Mouse (Mus musculus): ENCODE data around the gene Gcsam. TPM values are rescaled to one million over a fixed set of nuclear protein-coding genes. Genes with fewer than 3 reads are reported as not detected.

Gene Gcsam
- polyA plus RNA-seq, 1 experiment from 2014 or later: not detected

GRCm38 (mm10) chr16:45653009-45653933, 43.1 kb downstream of the Gcsam start:
- H3K27ac ChIP-seq (replicated peaks): no peak overlapping the region
- ATAC-seq (ENCODE audit: low FRiP score): no peak
- peaks cover 7% of the 10 kb centered on the region for H3K4me1 ChIP-seq
- H3K9me3 ChIP-seq (replicated peaks): no peaks in the 10 kb centered on the region
- peak overlapping the region; percentile 56 for H3K4me2 ChIP-seq
- peak overlapping the region; percentile 32 for H3K4me3 ChIP-seq (replicated peaks)
- peak overlapping the region; percentile 14; the same call in 1 of the 2 replicates for H3K9ac ChIP-seq (replicated peaks)
- no peaks in the 10 kb centered on the region for H3K36me3 ChIP-seq
- 14% methylated on average over 17 of the region's 17 CpGs for WGBS
- peaks cover 13% of the 10 kb centered on the region; the same call in 1 of the 2 replicates for H3K27me3 ChIP-seq (replicated peaks)

- H3K9me3 ChIP-seq (replicated peaks): no peaks in the 10 kb centered on the region
- 5% methylated on average over 20 of the region's 20 CpGs for WGBS
- H3K4me2 ChIP-seq: peak within 1 kb of the TSS; percentile 56
- peak within 1 kb of the TSS; percentile 32 for H3K4me3 ChIP-seq (replicated peaks)
- H3K27me3 ChIP-seq (replicated peaks): peaks cover 13% of the 10 kb centered on the region; the same call in 1 of the 2 replicates
- H3K4me1 ChIP-seq: peaks cover 7% of the 10 kb centered on the region
- no peak within 1 kb of the TSS for H3K27ac ChIP-seq (replicated peaks)
- no peak for ATAC-seq (ENCODE audit: low FRiP score)
- peak within 1 kb of the TSS; percentile 14; the same call in 1 of the 2 replicates for H3K9ac ChIP-seq (replicated peaks)
- H3K36me3 ChIP-seq: no peaks in the 10 kb centered on the region
Measured at GRCm38 (mm10) chr16:45653934-45654332, 43.8 kb downstream of the Gcsam start, which contains the start of gene BC016579. TSS of gene BC016579 (minus strand) at chr16:45654068.

- no peaks in the 10 kb centered on the region for H3K9me3 ChIP-seq (replicated peaks)
- WGBS: 64% methylated on average over 9 of the region's 9 CpGs
- H3K4me1 ChIP-seq: peaks cover 7% of the 10 kb centered on the region
- no peak overlapping the region for H3K9ac ChIP-seq (replicated peaks)
- peaks cover 13% of the 10 kb centered on the region; the same call in 1 of the 2 replicates for H3K27me3 ChIP-seq (replicated peaks)
- H3K4me2 ChIP-seq: peak overlapping the region; percentile 56
- H3K4me3 ChIP-seq (replicated peaks): no peak overlapping the region
- ATAC-seq (ENCODE audit: low FRiP score): no peak
- no peak overlapping the region for H3K27ac ChIP-seq (replicated peaks)
- H3K36me3 ChIP-seq: no peaks in the 10 kb centered on the region
Measured at GRCm38 (mm10) chr16:45654465-45654864, 44.3 kb downstream of the Gcsam start.

- Histone ChIP-seq H3K9ac (replicated peaks) (no peak overlapping the region), H3K4me2 (no peak overlapping the region), H3K4me1 (peaks cover 7% of the 10 kb centered on the region), H3K4me3 (replicated peaks) (no peak overlapping the region), H3K9me3 (replicated peaks) (no peaks in the 10 kb centered on the region), H3K27me3 (replicated peaks) (peaks cover 13% of the 10 kb centered on the region; the same call in 1 of the 2 replicates), H3K36me3 (no peaks in the 10 kb centered on the region), H3K27ac (replicated peaks) (no peak overlapping the region)
- WGBS: 94% methylated on average over 12 of the region's 12 CpGs
- ATAC-seq (ENCODE audit: low FRiP score): no peak
Measured at GRCm38 (mm10) chr16:45657574-45658159, 47.5 kb downstream of the Gcsam start.

GRCm38 (mm10) chr16:45658248-45658647, 48.1 kb downstream of the Gcsam start:
- Histone ChIP-seq H3K27ac (replicated peaks) (no peak overlapping the region), H3K9me3 (replicated peaks) (no peaks in the 10 kb centered on the region), H3K4me2 (no peak overlapping the region), H3K27me3 (replicated peaks) (peaks cover 12% of the 10 kb centered on the region; the same call in 1 of the 2 replicates), H3K4me1 (peaks cover 7% of the 10 kb centered on the region), H3K9ac (replicated peaks) (no peak overlapping the region), H3K36me3 (no peaks in the 10 kb centered on the region), H3K4me3 (replicated peaks) (no peak overlapping the region)
- WGBS: 91% methylated on average over 1 of the region's 1 CpGs
- no peak for ATAC-seq (ENCODE audit: low FRiP score)

- Histone ChIP-seq H3K27ac (replicated peaks) (no peak overlapping the region), H3K9ac (replicated peaks) (no peak overlapping the region), H3K4me1 (no peaks in the 10 kb centered on the region), H3K9me3 (replicated peaks) (no peaks in the 10 kb centered on the region), H3K36me3 (no peaks in the 10 kb centered on the region), H3K4me3 (replicated peaks) (no peak overlapping the region), H3K27me3 (replicated peaks) (peaks cover under 1% of the 10 kb centered on the region; the same call in 1 of the 2 replicates), H3K4me2 (no peak overlapping the region)
- 92% methylated on average over 4 of the region's 4 CpGs for WGBS
- no peak for ATAC-seq (ENCODE audit: low FRiP score)
Measured at GRCm38 (mm10) chr16:45659596-45659995, 49.4 kb downstream of the Gcsam start.

GRCm38 (mm10) chr16:45662381-45662780, 52.2 kb downstream of the Gcsam start:
- H3K27ac ChIP-seq (replicated peaks): no peak overlapping the region
- H3K36me3 ChIP-seq: no peaks in the 10 kb centered on the region
- H3K27me3 ChIP-seq (replicated peaks): no peaks in the 10 kb centered on the region
- no peak overlapping the region for H3K4me2 ChIP-seq
- H3K4me1 ChIP-seq: no peaks in the 10 kb centered on the region
- ATAC-seq (ENCODE audit: low FRiP score): no peak
- no peaks in the 10 kb centered on the region for H3K9me3 ChIP-seq (replicated peaks)
- no peak overlapping the region for H3K9ac ChIP-seq (replicated peaks)
- no peak overlapping the region for H3K4me3 ChIP-seq (replicated peaks)

GRCm38 (mm10) chr16:45666136-45666535, 56.0 kb downstream of the Gcsam start:
- no peak overlapping the region for H3K9ac ChIP-seq (replicated peaks)
- H3K4me1 ChIP-seq: no peaks in the 10 kb centered on the region
- H3K4me3 ChIP-seq (replicated peaks): no peak overlapping the region
- no peaks in the 10 kb centered on the region for H3K27me3 ChIP-seq (replicated peaks)
- no peaks in the 10 kb centered on the region for H3K9me3 ChIP-seq (replicated peaks)
- WGBS: 86% methylated on average over 2 of the region's 2 CpGs
- no peak for ATAC-seq (ENCODE audit: low FRiP score)
- H3K36me3 ChIP-seq: no peaks in the 10 kb centered on the region
- no peak overlapping the region for H3K27ac ChIP-seq (replicated peaks)
- H3K4me2 ChIP-seq: no peak overlapping the region

- no peak for ATAC-seq (ENCODE audit: low FRiP score)
- Histone ChIP-seq H3K4me1 (no peaks in the 10 kb centered on the region), H3K4me2 (no peak overlapping the region), H3K27me3 (replicated peaks) (no peaks in the 10 kb centered on the region), H3K9ac (replicated peaks) (no peak overlapping the region), H3K4me3 (replicated peaks) (no peak overlapping the region), H3K27ac (replicated peaks) (no peak overlapping the region), H3K9me3 (replicated peaks) (no peaks in the 10 kb centered on the region), H3K36me3 (no peaks in the 10 kb centered on the region)
- WGBS: 73% methylated on average over 3 of the region's 3 CpGs
Measured at GRCm38 (mm10) chr16:45668178-45668577, 58.0 kb downstream of the Gcsam start.

- Histone ChIP-seq H3K27me3 (replicated peaks) (no peaks in the 10 kb centered on the region), H3K36me3 (no peaks in the 10 kb centered on the region), H3K4me3 (replicated peaks) (no peak overlapping the region), H3K9ac (replicated peaks) (no peak overlapping the region), H3K9me3 (replicated peaks) (no peaks in the 10 kb centered on the region), H3K4me2 (no peak overlapping the region), H3K4me1 (no peaks in the 10 kb centered on the region), H3K27ac (replicated peaks) (no peak overlapping the region)
- WGBS: 48% methylated on average over 4 of the region's 4 CpGs
- ATAC-seq (ENCODE audit: low FRiP score): no peak
Measured at GRCm38 (mm10) chr16:45670005-45670404, 59.8 kb downstream of the Gcsam start.

Data from neural tube, embryonic 15.5 days (tissue).